Mouse (Mus musculus) lung, adult 2 months (tissue): ENCODE data around the gene BC055324.

Experiments
- CTCF ChIP-seq: fragments of 200-500 bp; IDR thresholded peaks from 2 replicates; pipeline ENCODE4 v1.5.1; 2011; ENCODE audit warnings: mild to moderate bottlenecking, low read length, control low read depth; ENCODE audit not compliant: insufficient read depth
- POLR2A ChIP-seq: fragments of 200-500 bp; IDR thresholded peaks from 2 replicates; pipeline ENCODE4 v1.6.1; 2011; ENCODE audit warnings: low read depth, mild to moderate bottlenecking, control low read depth, low read length, borderline replicate concordance; ENCODE audit errors: extremely low read depth

DNA sequence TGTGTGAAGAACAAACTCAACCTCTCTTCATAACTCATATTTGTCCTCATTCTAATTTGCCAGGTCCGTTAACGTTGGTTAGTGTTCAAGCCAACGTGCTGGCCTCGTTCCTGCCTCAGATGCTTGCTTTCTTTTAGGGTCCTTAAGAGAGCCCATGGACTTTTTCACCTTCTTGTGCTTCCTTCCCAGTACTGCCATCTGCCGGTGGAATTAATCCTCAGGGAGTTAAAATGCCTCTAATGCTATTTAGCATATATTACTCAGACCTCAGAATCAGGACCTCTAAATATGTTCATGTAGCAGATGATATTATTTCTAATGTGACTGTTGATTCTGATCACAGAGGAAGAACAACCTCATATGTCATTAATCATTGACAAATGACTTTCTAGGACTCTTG is 32.8 kb upstream of the BC055324 start:
- TF ChIP-seq CTCF (no peak), POLR2A (no peak)
